Mouse (Mus musculus): ENCODE measurements at regions not wholly inside any gene's neighbourhood (a gene's known extent, or its start where the extent isn't known, plus 50 kb on each side); places are given as distances from the start of the nearest gene placed in this dataset.
A peak's percentile ranks its signal among the peaks of the same experiment; 100 is the strongest.
"Not testable (repeated sequence)": the region's sequence is repeated elsewhere in the genome, so short reads cannot be mapped to it uniquely, and the experiment has no call there.

- no peak for DNase-seq (ENCODE audit: low read depth)
Observed at GRCm38 (mm10) chr16:12516834-12517685, 533.1 kb downstream of the Shisa9 start.

DNA sequence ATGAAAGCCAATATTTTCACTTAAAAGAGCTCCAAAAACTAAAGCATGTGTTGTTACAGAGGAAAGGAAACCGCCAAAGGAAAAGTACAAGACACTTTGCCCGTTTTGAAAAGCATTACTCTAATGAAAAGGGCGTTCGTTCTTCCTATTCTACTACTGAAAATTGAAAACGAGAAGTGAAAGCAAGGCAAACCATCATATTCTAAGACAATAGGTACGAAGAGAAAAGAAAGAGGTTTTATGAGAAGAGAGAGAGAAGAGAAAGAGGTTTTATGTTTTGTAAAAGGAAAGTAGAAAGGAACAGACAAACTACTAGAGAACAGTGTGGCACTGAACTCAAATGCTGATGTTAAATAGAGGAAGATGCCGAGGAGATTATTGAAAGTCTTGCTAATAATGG lies 534.4 kb downstream of the Shisa9 start:
- DNase-seq (ENCODE audit: low read depth) = no peak

DNA sequence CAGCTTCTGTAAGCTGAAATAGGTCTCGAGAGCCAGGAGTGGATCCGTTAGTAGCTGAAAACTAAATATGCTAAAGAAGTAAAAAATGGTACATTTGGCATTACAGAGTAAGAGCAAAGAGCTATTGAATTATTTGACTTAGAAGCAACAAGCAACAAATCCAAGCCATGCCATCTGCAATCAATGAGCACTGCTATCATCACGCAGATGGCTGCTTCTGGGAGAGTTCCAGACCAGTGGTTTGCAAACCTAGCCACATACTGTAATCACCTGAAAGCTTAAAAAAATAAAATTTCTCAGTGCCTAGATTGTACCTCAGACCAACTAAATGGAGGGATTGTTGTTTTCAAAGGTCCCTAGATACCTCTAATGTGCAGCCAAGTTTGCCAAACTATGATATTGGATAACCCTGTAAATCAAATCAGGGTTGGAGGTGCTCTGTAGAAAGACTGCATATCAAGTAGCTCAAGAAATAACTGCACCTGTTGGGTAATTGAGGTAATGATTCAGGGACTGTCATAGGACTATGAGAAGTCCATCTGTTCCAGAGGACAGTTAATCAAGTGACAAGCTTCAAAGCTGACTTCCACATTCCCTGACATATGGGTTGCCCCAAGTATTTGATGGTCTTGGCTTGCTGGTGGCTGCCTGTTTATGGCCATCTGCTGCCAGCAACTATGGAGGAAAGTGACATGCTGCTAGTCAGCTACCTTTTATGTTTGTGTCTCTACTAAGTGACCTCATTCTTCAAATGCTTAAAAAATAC lies 538.0 kb downstream of the Shisa9 start:
- no peak for DNase-seq (ENCODE audit: low read depth)

GRCm38 (mm10) chr16:12548462-12548861 lies 561.0 kb upstream of the Ercc4 start:
- no peak for DNase-seq (ENCODE audit: low read depth)

- DNase-seq (ENCODE audit: low read depth) = peak; percentile 51
Observed at GRCm38 (mm10) chr16:12588889-12589288, 520.6 kb upstream of the Ercc4 start.

DNA sequence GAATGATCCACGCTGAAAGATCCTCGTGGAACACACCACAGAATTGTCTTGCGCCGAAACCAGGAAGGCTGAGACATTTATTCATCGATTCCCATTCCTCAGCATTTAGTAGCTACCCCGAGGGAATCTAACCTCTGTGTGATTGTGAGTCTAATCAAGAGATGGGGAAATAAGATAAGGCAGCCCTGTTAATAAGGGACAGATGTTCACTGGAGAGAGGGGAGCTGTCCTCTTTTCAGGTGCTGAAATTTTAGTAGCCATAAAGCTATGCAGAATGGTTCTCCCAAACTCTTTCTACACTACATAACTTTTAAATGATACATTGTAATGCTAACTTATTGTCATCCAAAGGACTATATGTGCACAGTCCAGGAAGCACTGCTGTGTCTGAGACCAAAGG lies 501.2 kb upstream of the Ercc4 start:
- DNase-seq (ENCODE audit: low read depth) = peak; percentile 36

GRCm38 (mm10) chr16:12611106-12611505 lies 498.4 kb upstream of the Ercc4 start:
- DNase-seq (ENCODE audit: low read depth) = no peak

GRCm38 (mm10) chr16:12617781-12618180 lies 491.7 kb upstream of the Ercc4 start:
- no peak for DNase-seq (ENCODE audit: low read depth)

GRCm38 (mm10) chr16:12632533-12632932 lies 477.0 kb upstream of the Ercc4 start:
- no peak for DNase-seq (ENCODE audit: low read depth)

- no peak for DNase-seq (ENCODE audit: low read depth)
Observed at GRCm38 (mm10) chr16:12638971-12639640, 470.4 kb upstream of the Ercc4 start.

DNA sequence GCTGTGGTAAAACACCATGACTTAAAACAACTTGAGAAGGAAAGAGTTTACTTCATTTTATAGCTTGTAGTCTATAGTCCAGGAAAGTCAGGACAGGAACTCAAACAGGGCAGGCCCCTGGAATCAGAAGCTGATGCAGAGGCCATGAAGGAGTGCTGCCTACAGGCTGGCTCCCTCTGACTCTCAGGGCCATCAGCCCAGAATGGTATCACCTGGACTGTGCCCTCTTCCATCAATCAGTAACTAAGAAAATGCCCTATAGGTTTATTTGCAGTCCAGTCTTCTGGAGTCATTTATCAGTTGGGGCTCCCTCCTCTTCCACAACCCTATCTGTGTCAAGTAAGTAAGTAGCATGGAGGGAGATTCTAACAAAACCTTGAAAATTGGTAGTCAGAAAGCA lies 466.4 kb upstream of the Ercc4 start:
- no peak for DNase-seq (ENCODE audit: low read depth)

DNA sequence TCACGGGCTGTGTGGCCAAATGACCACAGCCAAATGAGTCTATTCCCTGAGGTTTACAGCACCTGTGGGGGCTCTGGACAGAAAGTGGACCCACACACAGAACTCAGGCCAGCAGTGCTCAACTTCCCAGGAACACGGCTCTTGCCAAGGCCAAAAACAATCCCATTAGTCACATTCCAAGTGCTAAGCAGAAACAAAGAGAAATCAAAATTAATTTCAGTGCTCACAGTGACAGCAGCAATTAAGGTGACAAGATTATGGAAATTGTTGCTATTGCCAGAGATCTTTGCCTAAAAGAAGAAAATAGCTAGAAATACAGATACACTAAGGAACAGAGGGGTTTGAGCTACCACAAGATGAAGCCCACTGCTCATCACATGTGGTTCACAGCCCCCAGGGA lies 464.9 kb upstream of the Ercc4 start:
- no peak for DNase-seq (ENCODE audit: low read depth)

- no peak for DNase-seq (ENCODE audit: low read depth)
Observed at GRCm38 (mm10) chr16:12652180-12652579, 457.3 kb upstream of the Ercc4 start.

DNA sequence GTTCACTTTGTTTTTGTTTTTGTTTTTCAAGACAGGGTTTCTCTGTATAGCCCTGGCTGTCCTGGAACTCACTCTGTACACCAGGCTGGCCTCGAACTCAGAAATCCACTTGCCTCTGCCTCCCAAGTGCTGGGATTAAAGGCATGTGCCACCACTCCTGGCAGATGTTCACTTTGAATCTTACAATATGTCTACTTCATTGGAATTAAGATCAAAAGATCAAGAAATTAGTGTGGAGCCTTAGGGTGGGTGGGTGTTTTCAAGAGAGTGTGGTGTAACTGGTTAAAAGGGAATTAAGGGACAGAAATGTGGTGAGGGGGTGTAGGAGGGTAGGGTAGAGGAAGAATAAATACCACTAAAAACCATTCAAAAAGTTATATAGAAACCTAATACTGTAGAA lies 435.8 kb upstream of the Ercc4 start:
- DNase-seq (ENCODE audit: low read depth) = not testable (repeated sequence)

DNA sequence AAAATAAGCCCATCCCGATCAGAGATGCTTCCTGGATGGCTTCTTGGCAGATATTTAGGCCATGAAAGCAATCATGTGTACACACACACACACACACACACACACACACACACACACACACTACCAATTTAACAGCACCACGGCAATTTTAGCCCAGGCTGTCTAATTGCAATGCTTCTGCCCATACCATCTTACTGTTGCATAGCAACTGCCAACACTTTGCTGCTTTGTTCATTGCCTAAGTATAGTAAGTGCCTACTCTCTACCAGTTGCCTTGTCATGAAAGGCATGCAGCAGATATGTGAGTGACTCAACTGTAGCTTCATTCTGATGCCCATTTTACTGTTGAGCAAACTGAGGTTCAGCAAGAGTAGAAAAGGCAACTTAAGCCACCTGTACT lies 428.0 kb upstream of the Ercc4 start:
- no peak for DNase-seq (ENCODE audit: low read depth)

DNA sequence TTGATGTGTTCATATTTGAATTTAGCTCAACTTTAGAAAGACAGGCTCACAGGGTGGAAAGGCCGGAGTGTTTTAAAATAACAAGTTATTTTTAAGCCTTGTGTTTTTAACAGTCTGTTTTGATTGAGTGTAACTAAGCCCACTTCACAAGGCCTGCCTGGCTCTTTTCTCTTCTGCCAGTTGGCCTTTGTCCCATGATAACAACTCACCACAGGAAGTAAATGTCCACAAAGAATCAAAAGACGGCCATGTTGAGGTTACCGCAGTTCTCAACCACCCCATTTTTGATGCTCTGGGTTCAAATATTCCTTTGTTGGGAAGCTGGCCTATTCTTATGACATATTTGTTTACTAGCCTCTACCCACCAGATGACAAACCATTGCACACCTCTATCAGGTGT lies 423.7 kb upstream of the Ercc4 start:
- DNase-seq (ENCODE audit: low read depth) = no peak

- DNase-seq (ENCODE audit: low read depth) = no peak
Observed at GRCm38 (mm10) chr16:12691776-12692175, 417.7 kb upstream of the Ercc4 start.

GRCm38 (mm10) chr16:12692739-12693292 lies 416.7 kb upstream of the Ercc4 start:
- DNase-seq (ENCODE audit: low read depth) = no peak

DNA sequence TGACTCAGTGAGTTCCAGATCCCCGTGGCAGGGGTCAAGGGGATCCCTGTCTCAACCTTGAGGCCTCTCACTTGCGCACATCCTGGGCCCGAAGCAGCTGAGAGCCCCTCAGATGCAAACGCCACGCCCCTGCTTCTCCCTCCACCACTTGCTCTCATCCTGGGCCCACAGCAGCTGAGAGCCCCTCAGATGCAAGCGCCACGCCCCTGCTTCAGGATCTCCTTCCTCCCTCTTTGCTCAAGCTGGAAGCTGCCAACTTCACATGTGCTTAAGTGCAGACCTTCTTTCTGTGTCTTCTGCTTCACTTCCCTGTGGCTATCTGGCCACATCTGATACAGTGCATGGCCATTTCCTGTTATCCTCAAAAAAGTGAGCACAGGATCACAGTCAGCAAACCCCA lies 416.1 kb upstream of the Ercc4 start:
- no peak for DNase-seq (ENCODE audit: low read depth)

GRCm38 (mm10) chr16:12694646-12695045 lies 414.8 kb upstream of the Ercc4 start:
- DNase-seq (ENCODE audit: low read depth) = no peak

- no peak for DNase-seq (ENCODE audit: low read depth)
Observed at GRCm38 (mm10) chr16:12696939-12697621, 412.4 kb upstream of the Ercc4 start.

DNA sequence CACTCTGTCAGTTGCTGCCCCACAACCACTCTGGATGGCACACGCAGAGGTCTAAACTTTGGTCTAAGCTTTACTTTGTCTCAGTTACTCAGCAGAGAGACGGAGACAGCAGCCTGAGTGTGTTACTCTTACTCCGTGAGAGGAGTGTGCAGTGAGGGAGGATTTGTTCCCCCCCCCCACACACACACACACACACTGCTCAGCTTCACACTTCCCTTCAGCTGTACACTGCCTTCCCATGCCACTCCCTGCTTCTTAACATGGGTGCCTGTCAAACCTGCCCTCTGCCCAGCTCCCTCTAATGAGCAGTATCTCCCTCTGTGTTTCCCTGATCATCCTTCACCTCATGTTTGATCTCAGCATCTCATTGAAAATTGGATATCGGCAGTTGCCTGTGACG lies 409.9 kb upstream of the Ercc4 start:
- no peak for DNase-seq (ENCODE audit: low read depth)
